Mouse (Mus musculus) liver, embryonic 14 days (tissue): ENCODE measurements around the gene Zfp455. TPM values are rescaled to one million over a fixed set of nuclear protein-coding genes. Genes with fewer than 3 reads are reported as not detected.

Experiments
- polyA plus RNA-seq: library from polyadenylated mRNA; depleted of rRNA; stranded (reverse); fragments of >200 nt; gene quantifications from 2 replicates; pipeline ENCODE4 v1.2.3, GENCODE M21; 2012; rRNA removed

Gene Zfp455
- 0.18 and 0.21 TPM in 2 replicates for polyA plus RNA-seq

DNA sequence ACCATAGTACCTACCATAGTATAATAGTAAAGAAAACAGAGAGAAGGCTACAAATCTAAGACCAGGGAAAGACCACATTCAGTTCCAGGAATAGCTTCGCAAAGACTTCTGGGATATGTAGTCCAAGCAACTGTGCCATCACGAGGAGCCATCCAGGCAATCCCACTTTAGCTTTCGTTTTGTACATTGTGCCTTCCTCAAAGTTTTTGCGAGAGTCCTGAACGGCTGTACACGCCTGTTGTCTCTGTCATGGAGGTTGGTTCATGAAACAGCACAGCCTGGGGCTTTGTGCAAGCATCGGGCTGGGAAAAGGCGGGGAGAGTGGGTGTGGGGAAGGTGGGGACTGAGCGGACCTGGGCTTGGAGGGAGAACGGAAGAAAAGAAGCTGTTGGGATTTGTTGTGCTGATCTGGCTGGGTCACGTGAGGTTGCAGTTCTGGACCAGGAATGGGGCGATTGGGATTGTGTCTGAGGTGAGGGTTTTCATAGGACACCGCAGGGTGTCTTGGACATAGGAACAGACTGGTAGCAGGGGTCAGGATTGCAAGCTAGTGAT lies at the start of gene Zfp455:
Gene Zfp455, plus strand, starts transcription at position 167 of the 555 bp plus-strand sequence.

DNA sequence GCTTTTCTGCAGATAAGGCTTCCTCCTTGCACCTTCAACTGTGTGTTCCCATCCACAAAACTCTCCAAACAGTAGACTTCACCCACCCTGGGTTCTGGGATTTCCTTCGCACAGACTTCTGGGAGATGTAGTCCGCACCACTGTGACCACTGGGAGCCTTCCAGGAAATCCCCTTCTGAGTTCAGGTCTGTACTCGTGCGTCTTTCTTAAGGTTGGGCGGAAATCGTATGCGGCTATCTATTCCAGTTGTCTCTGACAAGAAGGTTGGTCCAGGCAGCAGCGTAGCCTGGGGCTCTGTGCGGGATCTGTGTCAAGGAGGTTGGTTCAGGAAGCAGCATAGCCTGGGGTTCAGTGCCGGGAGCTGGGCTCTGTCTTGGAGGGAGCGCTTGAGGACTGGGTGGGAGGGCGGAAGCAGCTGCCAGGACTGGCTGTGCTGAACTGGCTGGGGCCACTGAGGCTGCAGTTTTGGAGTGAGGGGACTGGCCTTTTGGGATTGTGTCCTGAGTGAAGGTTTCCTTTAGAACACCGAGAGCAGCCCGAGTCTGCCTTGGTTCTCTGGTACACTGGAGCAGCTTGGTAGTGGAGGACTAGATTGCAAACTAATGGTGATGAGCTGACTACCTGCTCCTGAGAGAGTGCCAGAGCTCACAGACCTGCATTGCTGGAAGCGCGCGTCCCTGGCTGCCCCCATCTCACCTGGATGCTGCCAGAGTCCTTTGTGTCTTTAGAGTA lies 21.1 kb upstream of the Zfp455 start, which contains the start of gene Rsl1:
Gene Rsl1, plus strand, starts transcription at position 192 of the 732 bp plus-strand sequence.

Other genes starting within 250 kb of the Zfp455 start
- 0.37 TPM in 2 replicates for gene Zfp712, start 133.3 kb upstream of the Zfp455 start, polyA plus RNA-seq
- 0.85 and 0.95 TPM in 2 replicates for gene Zfp708, start 96.5 kb upstream of the Zfp455 start, polyA plus RNA-seq
- 1.7 and 1.8 TPM in 2 replicates for gene Gm28557, start 85.9 kb upstream of the Zfp455 start, polyA plus RNA-seq
- 0.20 and 0.25 TPM in 2 replicates for gene Rslcan18, start 78.2 kb upstream of the Zfp455 start, polyA plus RNA-seq
- 0.38 and 0.40 TPM in 2 replicates for gene Zfp759, start 72.8 kb upstream of the Zfp455 start, polyA plus RNA-seq
- gene Rsl1, start 21.3 kb upstream of the Zfp455 start, polyA plus RNA-seq: 1.2 and 1.4 TPM in 2 replicates
- 0.47 and 0.52 TPM in 2 replicates for gene Zfp458, start 84.0 kb downstream of the Zfp455 start, polyA plus RNA-seq
- 0.41 and 0.48 TPM in 2 replicates for gene Zfp457, start 112.0 kb downstream of the Zfp455 start, polyA plus RNA-seq
- gene Zfp595, start 138.1 kb downstream of the Zfp455 start, polyA plus RNA-seq: 1.2 and 1.3 TPM in 2 replicates
- not detected in 2 replicates for gene Gm28044, start 166.0 kb downstream of the Zfp455 start, polyA plus RNA-seq
- 0.79 and 0.83 TPM in 2 replicates for gene Zfp953, start 166.1 kb downstream of the Zfp455 start, polyA plus RNA-seq
- 0.12 and 0.17 TPM in 2 replicates for gene Gm28041, start 181.2 kb downstream of the Zfp455 start, polyA plus RNA-seq
- 0.27 and 0.32 TPM in 2 replicates for gene Zfp456, start 181.3 kb downstream of the Zfp455 start, polyA plus RNA-seq
- gene Zfp429, start 205.3 kb downstream of the Zfp455 start, polyA plus RNA-seq: 1.8 and 2.3 TPM in 2 replicates
- 0.17 and 0.18 TPM in 2 replicates for gene Zfp459, start 226.9 kb downstream of the Zfp455 start, polyA plus RNA-seq